Mouse (Mus musculus): ENCODE data around the gene Rnf224.
"Not testable (repeated sequence)": the region's sequence is repeated elsewhere in the genome, so short reads cannot be mapped to it uniquely, and the experiment has no call there.

Gene Rnf224

GRCm38 (mm10) chr2:25236614-25237013, at the start of gene Rnf224:
Gene Rnf224 (minus strand): TSS chr2:25236787.
- DNase-seq (ENCODE audit: low read depth, low spot score): no peak

DNA sequence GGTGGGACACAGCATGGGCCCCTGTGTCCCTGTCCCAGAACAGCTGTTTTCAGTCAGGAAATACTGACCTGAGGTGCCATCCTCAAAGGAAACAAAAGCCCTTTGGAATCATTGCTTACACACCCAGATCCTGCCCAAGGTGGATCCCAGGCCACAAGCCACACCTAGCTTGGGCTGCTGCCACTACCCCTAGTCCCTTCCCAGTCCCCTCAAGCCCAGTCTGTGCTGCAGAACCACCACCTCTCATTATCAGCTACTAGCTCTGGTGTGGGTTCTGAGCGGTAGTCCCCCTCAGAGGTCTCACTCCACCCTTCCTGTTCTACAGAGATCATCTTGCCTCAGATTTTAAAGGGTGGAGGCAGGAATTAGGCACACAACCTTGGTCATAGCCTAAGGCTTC, 49.7 kb upstream of the Rnf224 start:
- no peak for DNase-seq (ENCODE audit: low read depth, low spot score)

GRCm38 (mm10) chr2:25285551-25285950, 49.0 kb upstream of the Rnf224 start:
- DNase-seq (ENCODE audit: low read depth, low spot score): no peak

DNA sequence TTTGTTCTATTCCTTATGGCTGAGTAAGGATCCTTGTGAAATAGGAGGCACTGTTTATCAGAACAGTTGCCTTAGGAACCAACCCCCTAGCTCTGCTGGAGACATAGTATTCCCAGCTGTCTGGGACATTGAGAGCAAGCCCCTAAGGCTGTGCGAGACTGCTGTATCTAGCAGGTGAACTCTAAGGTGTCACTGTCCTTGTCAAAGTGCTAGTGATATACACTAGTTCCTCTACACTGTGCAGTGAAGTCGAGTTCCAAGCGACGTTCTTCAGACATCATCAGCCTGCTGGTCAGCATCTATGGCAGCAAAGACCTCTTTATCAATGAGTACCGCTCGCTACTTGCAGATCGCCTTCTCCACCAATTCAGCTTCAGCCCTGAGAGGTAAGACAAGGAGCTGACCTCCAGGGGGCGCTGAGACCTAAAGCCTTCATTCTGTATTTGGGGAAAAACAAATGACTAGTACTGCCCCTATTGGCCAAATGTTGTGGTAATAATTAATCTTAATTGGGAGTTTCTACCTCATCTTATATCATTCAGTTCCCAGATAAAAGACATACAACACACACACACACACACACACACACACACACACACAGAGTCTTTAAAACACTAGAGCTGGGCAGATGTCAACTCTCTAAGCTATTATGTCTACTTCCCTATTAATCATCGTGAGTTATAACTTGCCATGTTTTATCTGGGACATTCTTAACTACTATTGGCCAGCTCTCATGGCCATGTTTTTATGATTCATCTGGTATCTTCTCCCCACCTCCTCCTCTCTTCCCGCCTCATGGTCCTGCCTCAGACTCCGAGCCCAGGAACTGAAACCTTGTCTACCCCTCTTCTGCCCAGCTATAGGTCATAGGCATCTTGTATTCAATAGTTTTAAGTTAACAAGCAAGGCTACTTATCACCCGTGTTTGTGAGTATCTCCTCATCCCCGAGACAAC, 42.6 kb upstream of the Rnf224 start:
- peak; percentile 94 for DNase-seq (ENCODE audit: low read depth, low spot score)

DNA sequence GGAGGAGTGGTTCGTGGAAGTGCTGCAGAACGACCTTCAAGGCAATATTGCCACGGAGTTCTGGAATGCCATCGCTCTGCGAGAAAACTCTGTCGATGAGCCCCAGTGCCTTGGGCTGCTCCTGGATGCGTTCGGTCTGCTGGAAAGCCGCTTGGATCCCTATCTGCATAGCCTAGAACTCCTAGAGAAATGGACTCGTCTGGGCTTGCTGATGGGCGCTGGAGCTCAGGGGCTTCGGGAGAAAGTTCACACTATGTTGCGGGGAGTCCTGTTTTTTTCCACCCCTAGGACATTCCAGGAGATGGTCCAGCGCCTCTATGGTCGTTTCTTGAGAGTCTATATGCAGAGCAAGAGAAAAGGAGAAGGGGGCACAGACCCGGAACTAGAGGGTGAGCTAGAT, 36.4 kb upstream of the Rnf224 start:
- no peak for DNase-seq (ENCODE audit: low read depth, low spot score)

DNA sequence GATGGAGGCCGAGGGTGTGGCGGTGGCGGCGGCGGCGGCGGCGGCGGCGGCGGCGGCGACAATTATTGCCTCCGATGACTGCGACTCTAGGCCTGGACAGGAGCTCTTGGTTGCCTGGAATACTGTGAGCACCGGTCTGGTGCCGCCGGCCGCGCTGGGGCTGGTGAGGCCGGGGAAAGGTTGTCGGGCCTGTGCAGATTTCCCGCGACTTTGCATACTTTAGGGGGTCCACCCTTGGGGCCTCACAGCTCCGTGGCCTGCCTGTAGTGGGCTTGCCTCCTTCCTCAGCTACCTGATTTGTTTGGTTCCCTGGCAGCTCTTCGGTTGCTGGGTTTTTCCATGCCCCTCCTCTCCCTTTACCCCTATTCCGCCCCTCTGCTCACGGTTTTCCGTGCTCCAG, 35.9 kb upstream of the Rnf224 start:
- DNase-seq (ENCODE audit: low read depth, low spot score): no peak

DNA sequence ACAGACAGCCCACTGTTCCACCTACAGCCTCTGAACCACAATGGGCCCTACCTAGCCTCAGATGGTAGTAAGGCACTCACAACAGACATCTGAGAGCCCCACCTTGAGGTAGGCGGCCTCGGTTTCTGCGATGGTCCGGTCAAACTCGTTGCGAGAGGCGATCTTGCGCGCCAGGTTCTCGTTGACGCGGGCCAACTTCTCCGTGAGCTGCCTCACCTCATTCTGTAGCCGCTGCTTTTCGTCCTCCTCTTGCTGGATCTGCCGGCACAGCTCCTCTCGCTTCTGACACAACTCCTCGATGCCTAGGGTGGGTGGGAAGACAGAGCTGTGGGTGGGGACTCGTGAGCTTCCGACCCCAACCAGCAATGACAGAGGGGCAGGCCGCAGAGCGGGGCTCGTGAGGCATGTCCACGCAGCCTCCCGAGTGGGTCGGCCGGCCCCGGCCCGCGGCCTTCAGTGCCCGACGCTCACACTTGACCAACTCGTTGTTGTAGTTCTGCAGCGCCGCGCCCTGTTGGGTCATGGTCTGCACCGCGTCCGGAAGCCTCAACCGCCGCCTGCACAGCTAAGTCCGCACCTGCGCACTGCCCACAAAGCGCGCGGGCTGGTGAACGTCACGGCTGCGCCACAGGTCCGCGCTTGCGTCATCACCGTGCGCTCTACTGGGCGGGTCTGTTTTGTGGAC, 35.4 kb upstream of the Rnf224 start, which contains the start of the genes Ssna1 and Anapc2:
Gene Ssna1, minus strand, starts transcription at position 612 of the 685 bp plus-strand sequence.
Gene Anapc2, plus strand, starts transcription at position 652 of the 685 bp plus-strand sequence.
- DNase-seq (ENCODE audit: low read depth, low spot score): peak; percentile 99

DNA sequence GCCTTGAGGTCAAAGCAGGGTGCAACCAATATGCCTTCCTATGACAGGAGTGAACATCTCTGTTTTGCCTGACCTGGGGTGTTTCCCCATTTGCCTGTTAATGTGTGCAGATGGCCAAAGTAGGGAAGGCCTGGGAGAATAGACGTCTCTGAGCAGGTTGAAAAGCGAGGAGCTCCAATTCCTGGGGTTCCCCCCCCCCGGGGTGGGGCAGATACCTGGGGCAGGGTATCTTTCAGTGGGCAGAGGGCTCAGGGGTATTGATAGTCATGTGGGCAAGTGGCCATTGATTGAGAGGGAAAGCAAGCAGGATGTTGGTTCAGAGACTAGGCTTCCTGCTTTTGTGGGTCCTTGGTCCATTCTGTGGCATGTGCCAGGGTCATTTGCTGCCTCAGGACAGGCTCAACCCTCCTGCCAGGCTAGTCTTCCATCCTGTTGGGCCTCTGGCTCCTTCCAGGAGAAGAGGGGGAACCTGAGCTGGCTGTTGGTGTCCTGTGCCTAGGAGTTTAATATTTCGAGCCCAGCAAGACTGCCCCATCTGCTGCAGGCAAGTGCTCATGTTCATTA, 31.2 kb upstream of the Rnf224 start:
- DNase-seq (ENCODE audit: low read depth, low spot score): no peak

DNA sequence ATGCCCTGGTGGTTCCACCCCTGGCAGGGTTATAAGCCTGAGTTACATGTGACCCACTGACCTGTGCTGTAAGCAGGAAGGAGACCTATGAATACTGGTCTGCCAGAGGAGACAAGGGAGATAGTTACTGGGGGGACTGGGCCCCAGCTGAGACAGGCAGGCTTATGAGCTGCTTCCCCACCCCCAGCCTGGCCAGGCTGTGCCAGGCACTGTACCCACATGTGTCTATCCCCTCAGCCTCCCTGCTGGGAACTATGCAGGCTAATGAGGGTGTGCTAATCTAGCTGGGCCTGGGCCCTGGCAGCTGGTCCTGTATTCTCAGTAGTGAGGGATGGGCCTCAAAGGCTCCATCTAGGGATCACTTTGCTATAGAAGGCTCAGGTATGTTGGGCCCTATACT, 30.7 kb upstream of the Rnf224 start:
- DNase-seq (ENCODE audit: low read depth, low spot score): no peak

DNA sequence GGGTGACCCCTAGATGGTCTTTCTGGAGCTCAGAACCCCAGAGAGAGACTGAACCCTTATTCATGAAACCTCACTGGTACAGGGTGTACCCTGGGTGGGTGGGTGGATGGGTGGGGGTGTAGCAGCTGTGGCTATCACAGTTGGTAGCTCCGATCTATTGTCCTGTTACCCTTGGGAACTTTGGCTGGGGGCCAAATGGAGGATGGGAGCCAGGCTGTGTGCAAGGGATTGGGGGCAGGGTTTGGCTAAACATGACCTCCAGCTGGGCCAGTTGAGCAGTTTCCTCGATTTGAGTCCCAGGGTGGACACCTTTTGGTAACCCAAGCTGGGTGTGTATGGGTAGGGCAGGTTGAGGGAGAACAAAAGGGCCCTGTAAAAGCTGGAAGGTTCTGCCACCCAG, 30.1 kb upstream of the Rnf224 start:
- DNase-seq (ENCODE audit: low read depth, low spot score): peak; percentile 71

DNA sequence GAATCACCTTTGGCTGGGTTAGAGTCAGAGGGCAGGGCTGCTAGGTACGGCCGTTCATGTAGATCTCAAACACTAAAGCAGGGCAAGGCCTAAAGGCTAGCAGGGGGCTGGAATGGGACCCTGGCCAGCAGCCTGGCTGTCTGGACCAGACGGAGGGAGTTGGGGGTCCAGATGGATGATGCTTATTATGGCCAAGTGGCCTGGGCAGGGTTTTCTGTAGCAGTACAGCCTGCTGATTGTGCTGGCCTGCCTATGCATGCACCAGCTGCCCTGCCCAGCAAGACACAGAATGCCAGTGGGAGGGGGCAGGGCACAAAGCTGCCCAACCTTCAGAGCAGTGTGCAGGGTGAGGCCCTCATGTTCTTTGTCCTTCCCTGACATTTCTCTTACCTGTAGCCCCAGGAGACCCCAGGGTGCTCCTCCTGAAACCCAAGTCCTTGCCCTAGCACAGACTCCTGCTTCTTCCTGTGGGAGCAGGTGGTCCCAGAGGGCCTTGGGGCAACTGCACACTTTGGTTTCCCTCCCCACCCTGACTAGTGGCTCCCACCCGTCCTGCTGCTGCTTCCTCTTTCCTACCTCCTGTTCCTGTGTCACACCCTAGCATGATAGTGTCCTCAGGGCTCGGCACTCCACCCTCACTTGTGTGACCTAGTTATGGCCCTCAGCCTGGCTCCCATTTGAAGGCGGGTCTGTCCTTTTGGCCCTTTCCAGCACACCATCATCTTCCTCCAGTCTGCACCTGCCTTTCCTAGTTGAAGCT, 29.5 kb upstream of the Rnf224 start:
- peak; percentile 61 for DNase-seq (ENCODE audit: low read depth, low spot score)

GRCm38 (mm10) chr2:25264851-25265250, 28.3 kb upstream of the Rnf224 start:
- DNase-seq (ENCODE audit: low read depth, low spot score): no peak

- DNase-seq (ENCODE audit: low read depth, low spot score): no peak
These were observed 27.7 kb upstream of the Rnf224 start for GRCm38 (mm10) chr2:25264286-25264660.

GRCm38 (mm10) chr2:25263623-25264285, 27.2 kb upstream of the Rnf224 start:
- no peak for DNase-seq (ENCODE audit: low read depth, low spot score)

GRCm38 (mm10) chr2:25262795-25263622, 26.4 kb upstream of the Rnf224 start:
- DNase-seq (ENCODE audit: low read depth, low spot score): peak; percentile 80

GRCm38 (mm10) chr2:25262291-25262767, 25.7 kb upstream of the Rnf224 start, which contains the start of gene Tprn:
Gene Tprn (plus strand): TSS chr2:25262618.
- DNase-seq (ENCODE audit: low read depth, low spot score): peak; percentile 98

DNA sequence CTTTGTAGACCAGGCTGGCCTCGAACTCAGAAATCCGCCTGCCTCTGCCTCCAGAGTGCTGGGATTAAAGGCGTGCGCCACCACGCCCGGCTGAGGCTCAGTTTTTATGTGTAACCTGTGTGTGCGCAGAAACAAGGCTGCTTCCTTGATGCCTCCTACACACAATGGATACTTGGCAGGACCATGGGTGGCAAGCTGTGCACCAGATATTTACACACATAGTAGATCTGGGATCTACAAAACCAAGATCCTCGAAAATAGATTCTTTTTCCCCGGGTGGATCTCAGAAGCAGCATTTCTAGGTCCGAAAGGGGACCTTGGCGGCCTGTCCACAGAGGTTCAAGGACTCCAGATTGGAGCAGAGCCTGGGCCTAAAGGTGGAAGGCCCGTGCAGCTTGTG, 25.3 kb upstream of the Rnf224 start:
- no peak for DNase-seq (ENCODE audit: low read depth, low spot score)

DNA sequence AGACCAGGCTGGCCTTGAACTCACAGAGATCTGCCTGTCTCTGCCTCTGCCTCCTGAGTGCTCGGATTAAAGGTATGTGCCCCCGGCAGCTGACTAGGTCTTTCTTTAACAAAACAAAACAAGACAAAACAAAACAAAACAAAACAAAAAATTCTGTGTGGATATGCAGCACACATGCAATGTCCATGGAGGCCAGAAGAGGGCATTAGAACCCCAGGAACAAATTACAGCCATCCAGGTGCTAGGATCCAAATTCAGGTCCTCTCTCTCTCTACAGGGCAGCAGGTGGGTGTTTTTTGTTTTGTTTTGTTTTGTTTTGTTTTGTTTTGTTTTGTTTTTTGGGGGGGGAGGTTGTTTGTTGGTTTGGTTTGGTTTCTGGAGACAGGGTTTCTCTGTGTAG, 22.3 kb upstream of the Rnf224 start:
- DNase-seq (ENCODE audit: low read depth, low spot score): peak; percentile 78

GRCm38 (mm10) chr2:25257250-25257649, 20.7 kb upstream of the Rnf224 start:
- DNase-seq (ENCODE audit: low read depth, low spot score): not testable (repeated sequence)

All from ZHBTc4 (cell line).